Mouse (Mus musculus): ENCODE data around the gene Tyrp1. TPM values are rescaled to one million over a fixed set of nuclear protein-coding genes. Genes with fewer than 3 reads are reported as not detected.

The Tyrp1 gene
- not detected in 2 replicates for polyA plus RNA-seq (2016; fragmentation: Nextera tagmentation; extraction: Ambion mirVana)

GRCm38 (mm10) chr4:80834050-80834449, at the start of gene Tyrp1:
Gene Tyrp1 (plus strand): TSS chr4:80834123.
- no peak for DNase-seq (ENCODE audit: low spot score)
- H3K27ac ChIP-seq: no peak within 1 kb of the TSS
- no peaks in the 10 kb centered on the region for H3K36me3 ChIP-seq
- H3K27me3 ChIP-seq (ENCODE audit: insufficient read depth, poor library complexity, severe bottlenecking): no peaks in the 10 kb centered on the region
- H3K4me3 ChIP-seq: no peak within 1 kb of the TSS
- H3K4me1 ChIP-seq: no peaks in the 10 kb centered on the region
- 48% methylated on average over 3 of the region's 3 CpGs for WGBS
- H3K9me3 ChIP-seq: no peaks in the 10 kb centered on the region

DNA sequence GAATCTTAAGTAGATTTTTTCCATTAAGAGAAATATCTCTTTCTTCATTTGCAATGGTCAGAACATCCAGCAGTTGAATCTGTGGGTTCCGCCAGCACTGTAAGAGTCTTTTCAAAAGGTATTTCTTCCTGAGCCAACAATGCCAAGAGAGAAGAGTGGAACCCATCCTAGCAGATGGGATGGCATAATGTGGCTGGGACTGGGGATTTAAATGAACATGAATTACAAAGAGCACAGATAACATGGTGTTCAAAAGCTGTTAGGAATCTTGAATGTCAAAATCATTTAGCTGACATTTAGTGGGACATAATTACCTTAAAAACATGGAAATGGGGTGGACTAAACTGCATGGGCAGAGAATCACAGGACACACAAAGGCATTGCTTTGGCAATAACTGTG, 45.6 kb upstream of the Tyrp1 start:
- Histone ChIP-seq H3K36me3 (no peaks in the 10 kb centered on the region), H3K9me3 (no peaks in the 10 kb centered on the region), H3K4me1 (no peaks in the 10 kb centered on the region), H3K4me3 (no peak overlapping the region), H3K27me3 (ENCODE audit: insufficient read depth, poor library complexity, severe bottlenecking) (no peaks in the 10 kb centered on the region), H3K27ac (no peak overlapping the region)
- no peak for DNase-seq (ENCODE audit: low spot score)
- 90% methylated on average over 1 of the region's 1 CpGs for WGBS

DNA sequence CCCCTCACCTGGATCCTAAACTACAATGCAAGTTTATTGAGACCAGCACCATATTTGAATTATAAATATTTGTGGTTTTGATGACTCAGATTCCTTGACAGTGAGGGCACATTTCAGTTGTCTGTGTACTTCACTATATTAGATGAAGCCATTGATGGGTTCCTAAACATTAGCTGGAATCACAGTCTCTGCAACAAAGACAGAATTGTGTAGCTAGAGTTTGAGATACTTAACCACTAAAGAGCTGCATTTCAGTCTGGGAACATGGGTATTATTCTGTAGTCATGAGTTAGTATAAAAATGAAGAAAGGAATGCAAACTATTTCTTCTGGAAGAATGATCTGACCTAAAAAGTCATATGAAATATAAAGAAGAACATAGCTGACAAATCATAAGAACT, 14.4 kb upstream of the Tyrp1 start:
- no peaks in the 10 kb centered on the region for H3K9me3 ChIP-seq
- no peaks in the 10 kb centered on the region for H3K36me3 ChIP-seq
- no peak overlapping the region for H3K4me3 ChIP-seq
- no peaks in the 10 kb centered on the region for H3K27me3 ChIP-seq (ENCODE audit: insufficient read depth, poor library complexity, severe bottlenecking)
- H3K27ac ChIP-seq: no peak overlapping the region
- H3K4me1 ChIP-seq: no peaks in the 10 kb centered on the region
- DNase-seq (ENCODE audit: low spot score): no peak

DNA sequence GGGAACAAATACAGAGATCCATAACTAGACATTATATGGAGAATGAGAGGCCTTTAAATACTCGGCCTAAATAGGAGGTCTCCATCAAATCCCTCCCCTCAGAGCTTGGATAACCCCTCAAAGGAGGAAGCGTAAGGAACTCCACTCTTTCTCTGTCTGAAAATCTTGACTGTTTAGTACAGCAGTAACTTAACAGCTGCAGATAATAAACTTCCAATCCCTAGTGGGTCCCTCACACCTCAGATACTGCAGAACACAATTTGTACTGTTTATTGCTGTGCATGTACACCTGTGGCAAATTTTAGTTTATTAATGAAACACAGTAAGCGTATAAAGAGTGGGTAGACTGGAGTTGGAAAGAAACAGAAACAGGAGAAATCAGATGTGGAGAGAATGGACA, 12.0 kb upstream of the Tyrp1 start:
- Histone ChIP-seq H3K4me1 (no peaks in the 10 kb centered on the region), H3K27me3 (ENCODE audit: insufficient read depth, poor library complexity, severe bottlenecking) (no peaks in the 10 kb centered on the region), H3K36me3 (no peaks in the 10 kb centered on the region), H3K9me3 (no peaks in the 10 kb centered on the region), H3K4me3 (no peak overlapping the region), H3K27ac (no peak overlapping the region)
- WGBS: 72% methylated on average over 3 of the region's 3 CpGs
- DNase-seq (ENCODE audit: low spot score): no peak

DNA sequence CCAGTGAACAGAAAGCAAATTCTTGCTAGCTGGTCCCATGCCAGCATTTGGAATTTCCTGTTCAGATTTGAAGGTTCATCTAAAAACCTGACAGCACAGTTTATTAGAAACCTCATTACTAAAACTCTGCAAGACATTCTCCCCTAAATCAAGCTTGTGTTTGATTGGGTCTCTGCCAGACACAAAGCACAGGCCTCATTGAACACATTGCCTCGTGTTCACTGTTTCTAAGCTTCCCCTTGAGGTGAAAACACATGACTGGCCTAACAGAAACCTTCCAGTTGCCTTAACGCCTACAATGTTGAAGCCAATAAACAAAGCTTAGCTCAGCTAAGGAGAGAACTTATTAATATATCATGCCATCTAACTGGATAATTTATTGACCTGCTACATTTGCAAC, 5.7 kb upstream of the Tyrp1 start:
- H3K27me3 ChIP-seq (ENCODE audit: insufficient read depth, poor library complexity, severe bottlenecking): no peaks in the 10 kb centered on the region
- no peaks in the 10 kb centered on the region for H3K4me1 ChIP-seq
- no peaks in the 10 kb centered on the region for H3K36me3 ChIP-seq
- 70% methylated on average over 2 of the region's 2 CpGs for WGBS
- no peaks in the 10 kb centered on the region for H3K9me3 ChIP-seq
- no peak overlapping the region for H3K4me3 ChIP-seq
- no peak overlapping the region for H3K27ac ChIP-seq
- DNase-seq (ENCODE audit: low spot score): no peak

DNA sequence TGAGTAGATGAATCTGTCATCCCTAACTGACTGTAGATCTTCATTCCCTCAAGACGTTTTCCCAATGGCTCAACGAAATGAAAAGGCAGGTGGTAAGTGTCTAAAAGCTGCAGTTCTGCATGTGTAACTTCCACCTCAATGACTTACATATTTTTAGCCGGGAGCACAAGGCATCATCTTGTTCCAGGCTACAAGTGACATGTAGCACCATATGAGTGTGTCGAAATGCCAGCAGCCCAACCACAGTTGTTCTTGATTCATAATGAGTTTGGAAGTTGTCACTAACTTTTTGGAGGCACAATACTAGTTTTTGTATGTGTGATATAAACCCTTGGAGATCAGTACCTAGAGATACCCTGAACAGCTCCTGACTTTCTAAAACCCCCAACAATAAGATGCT, 5.4 kb downstream of the Tyrp1 start:
- Histone ChIP-seq H3K27ac (no peak overlapping the region), H3K4me1 (no peaks in the 10 kb centered on the region), H3K9me3 (no peaks in the 10 kb centered on the region), H3K4me3 (no peak overlapping the region), H3K36me3 (no peaks in the 10 kb centered on the region), H3K27me3 (ENCODE audit: insufficient read depth, poor library complexity, severe bottlenecking) (no peaks in the 10 kb centered on the region)
- WGBS: 78% methylated on average over 4 of the region's 4 CpGs
- DNase-seq (ENCODE audit: low spot score): no peak

GRCm38 (mm10) chr4:80841980-80842379, 8.1 kb downstream of the Tyrp1 start:
- H3K27ac ChIP-seq: no peak overlapping the region
- no peaks in the 10 kb centered on the region for H3K27me3 ChIP-seq (ENCODE audit: insufficient read depth, poor library complexity, severe bottlenecking)
- H3K4me1 ChIP-seq: no peaks in the 10 kb centered on the region
- no peaks in the 10 kb centered on the region for H3K36me3 ChIP-seq
- WGBS: 86% methylated on average over 1 of the region's 1 CpGs
- no peaks in the 10 kb centered on the region for H3K9me3 ChIP-seq
- no peak overlapping the region for H3K4me3 ChIP-seq
- DNase-seq (ENCODE audit: low spot score): no peak

- Histone ChIP-seq H3K4me3 (no peak overlapping the region), H3K27me3 (ENCODE audit: insufficient read depth, poor library complexity, severe bottlenecking) (no peaks in the 10 kb centered on the region), H3K27ac (no peak overlapping the region), H3K9me3 (no peaks in the 10 kb centered on the region), H3K4me1 (no peaks in the 10 kb centered on the region), H3K36me3 (no peaks in the 10 kb centered on the region)
- no peak for DNase-seq (ENCODE audit: low spot score)
Observed at GRCm38 (mm10) chr4:80843752-80844151, 9.8 kb downstream of the Tyrp1 start.

GRCm38 (mm10) chr4:80846052-80846451, 12.1 kb downstream of the Tyrp1 start:
- no peak for DNase-seq (ENCODE audit: low spot score)
- H3K4me3 ChIP-seq: no peak overlapping the region
- H3K27ac ChIP-seq: no peak overlapping the region
- H3K9me3 ChIP-seq: no peaks in the 10 kb centered on the region
- no peaks in the 10 kb centered on the region for H3K4me1 ChIP-seq
- H3K27me3 ChIP-seq (ENCODE audit: insufficient read depth, poor library complexity, severe bottlenecking): no peaks in the 10 kb centered on the region
- WGBS: 68% methylated on average over 3 of the region's 3 CpGs
- H3K36me3 ChIP-seq: no peaks in the 10 kb centered on the region

GRCm38 (mm10) chr4:80852590-80853425, 18.9 kb downstream of the Tyrp1 start:
- Histone ChIP-seq H3K27ac (no peak overlapping the region), H3K4me3 (no peak overlapping the region), H3K27me3 (ENCODE audit: insufficient read depth, poor library complexity, severe bottlenecking) (no peaks in the 10 kb centered on the region), H3K9me3 (no peaks in the 10 kb centered on the region), H3K4me1 (no peaks in the 10 kb centered on the region), H3K36me3 (no peaks in the 10 kb centered on the region)
- no peak for DNase-seq (ENCODE audit: low spot score)
- 81% methylated on average over 7 of the region's 7 CpGs for WGBS

DNA sequence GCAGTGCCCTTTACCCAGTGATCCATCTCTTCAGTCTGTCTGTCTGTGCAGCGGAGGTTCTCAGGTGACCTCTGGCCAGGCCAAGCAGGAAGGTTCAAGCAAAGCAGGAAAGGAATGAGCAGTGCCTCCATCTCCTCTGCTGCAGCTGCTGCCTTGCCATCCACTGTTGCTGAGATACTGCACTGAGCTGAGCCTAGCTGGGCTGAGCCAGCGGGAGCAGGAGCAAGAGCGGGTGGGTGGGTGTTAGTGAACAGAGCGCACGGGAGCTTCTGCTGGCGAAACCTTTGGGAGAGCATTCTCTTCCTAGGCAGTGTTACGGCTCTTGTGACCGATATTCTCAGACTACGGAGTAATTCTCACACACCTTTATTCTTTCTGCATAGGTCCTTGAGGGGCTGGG, 21.6 kb downstream of the Tyrp1 start:
- Histone ChIP-seq H3K4me1 (no peaks in the 10 kb centered on the region), H3K27ac (no peak overlapping the region), H3K36me3 (no peaks in the 10 kb centered on the region), H3K9me3 (no peaks in the 10 kb centered on the region), H3K27me3 (ENCODE audit: insufficient read depth, poor library complexity, severe bottlenecking) (no peaks in the 10 kb centered on the region), H3K4me3 (no peak overlapping the region)
- DNase-seq (ENCODE audit: low spot score): no peak
- 72% methylated on average over 9 of the region's 9 CpGs for WGBS

DNA sequence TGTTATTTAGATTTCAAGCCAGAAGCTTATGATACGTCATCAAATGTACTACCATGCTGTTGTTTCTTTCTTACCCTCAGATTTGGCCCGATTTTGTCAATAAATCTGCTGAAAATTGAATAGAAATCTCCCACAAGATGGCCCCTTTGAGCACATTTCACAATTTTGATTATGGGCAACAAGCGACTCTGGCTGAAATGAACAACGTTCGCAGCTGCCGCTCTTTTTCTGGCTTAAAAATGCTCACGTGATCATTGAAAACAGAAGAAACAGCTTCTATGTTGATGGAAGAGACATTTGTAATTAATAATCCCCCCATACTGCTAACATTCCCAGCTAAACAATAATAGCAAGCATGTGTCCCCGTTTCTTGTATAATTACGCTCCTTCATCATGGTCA, 29.0 kb downstream of the Tyrp1 start:
- no peak overlapping the region for H3K4me3 ChIP-seq
- no peaks in the 10 kb centered on the region for H3K27me3 ChIP-seq (ENCODE audit: insufficient read depth, poor library complexity, severe bottlenecking)
- DNase-seq (ENCODE audit: low spot score): no peak
- H3K4me1 ChIP-seq: no peaks in the 10 kb centered on the region
- H3K27ac ChIP-seq: no peak overlapping the region
- H3K36me3 ChIP-seq: no peaks in the 10 kb centered on the region
- H3K9me3 ChIP-seq: no peaks in the 10 kb centered on the region
- WGBS: 83% methylated on average over 9 of the region's 9 CpGs

DNA sequence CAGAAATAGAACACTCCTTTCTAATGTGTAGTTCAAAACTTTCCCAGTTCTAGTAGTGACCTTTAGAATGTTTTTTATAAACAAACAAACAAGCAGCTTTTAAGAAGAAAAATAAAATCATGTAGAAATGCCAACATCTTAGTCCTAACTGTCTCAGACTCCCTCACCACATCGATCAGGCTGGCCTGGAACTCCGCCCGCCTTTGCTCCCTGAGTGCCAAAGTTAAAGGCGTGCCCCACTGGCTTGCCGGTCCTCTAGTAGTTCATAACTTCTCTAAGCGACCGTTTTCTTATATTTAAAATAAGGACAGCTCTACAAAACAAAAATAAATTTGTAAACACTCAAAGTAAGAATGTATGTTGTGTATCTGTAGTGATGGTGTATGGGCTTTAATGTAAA, 30.0 kb downstream of the Tyrp1 start:
- no peaks in the 10 kb centered on the region for H3K9me3 ChIP-seq
- no peak overlapping the region for H3K27ac ChIP-seq
- no peaks in the 10 kb centered on the region for H3K36me3 ChIP-seq
- H3K27me3 ChIP-seq (ENCODE audit: insufficient read depth, poor library complexity, severe bottlenecking): no peaks in the 10 kb centered on the region
- H3K4me1 ChIP-seq: no peaks in the 10 kb centered on the region
- WGBS: 57% methylated on average over 7 of the region's 7 CpGs
- H3K4me3 ChIP-seq: no peak overlapping the region
- no peak for DNase-seq (ENCODE audit: low spot score)

DNA sequence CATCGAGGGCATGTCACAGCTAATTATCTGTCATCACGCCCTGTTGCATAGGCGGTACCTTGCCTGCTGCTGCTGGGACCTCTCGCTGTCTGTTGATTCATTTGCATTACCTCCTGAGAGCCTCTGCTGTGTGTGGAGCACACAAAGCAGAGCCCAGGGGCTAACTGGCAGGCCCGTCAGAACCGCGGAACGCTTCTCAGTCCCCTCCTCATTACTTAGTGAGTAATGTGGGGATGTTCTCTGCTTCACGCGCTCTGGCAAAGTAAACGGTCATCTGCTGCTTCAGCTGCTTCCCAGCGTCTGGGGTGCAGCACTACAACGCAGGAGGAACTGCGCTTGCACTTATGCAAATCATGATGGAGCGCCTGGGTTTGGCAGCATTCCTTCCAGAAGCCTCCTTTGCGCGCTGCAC, 30.6 kb downstream of the Tyrp1 start:
- H3K36me3 ChIP-seq: no peaks in the 10 kb centered on the region
- H3K4me1 ChIP-seq: no peaks in the 10 kb centered on the region
- no peaks in the 10 kb centered on the region for H3K9me3 ChIP-seq
- H3K27ac ChIP-seq: 0 out of 2 replicates have a peak overlapping the region, but pooled peaks have one; percentile 22
- DNase-seq (ENCODE audit: low spot score): peak; percentile 77
- no peaks in the 10 kb centered on the region for H3K27me3 ChIP-seq (ENCODE audit: insufficient read depth, poor library complexity, severe bottlenecking)
- peak overlapping the region; percentile 56 for H3K4me3 ChIP-seq
- WGBS: under 1% methylated on average over 17 of the region's 17 CpGs
